Mouse (Mus musculus): ENCODE data around the gene Rab11b. TPM values are rescaled to one million over a fixed set of nuclear protein-coding genes. Genes with fewer than 3 reads are reported as not detected.
A peak's percentile ranks its signal among the peaks of the same experiment; 100 is the strongest.

Gene Rab11b
- polyA plus RNA-seq, 1 experiment from 2014 or later: 117 TPM

DNA sequence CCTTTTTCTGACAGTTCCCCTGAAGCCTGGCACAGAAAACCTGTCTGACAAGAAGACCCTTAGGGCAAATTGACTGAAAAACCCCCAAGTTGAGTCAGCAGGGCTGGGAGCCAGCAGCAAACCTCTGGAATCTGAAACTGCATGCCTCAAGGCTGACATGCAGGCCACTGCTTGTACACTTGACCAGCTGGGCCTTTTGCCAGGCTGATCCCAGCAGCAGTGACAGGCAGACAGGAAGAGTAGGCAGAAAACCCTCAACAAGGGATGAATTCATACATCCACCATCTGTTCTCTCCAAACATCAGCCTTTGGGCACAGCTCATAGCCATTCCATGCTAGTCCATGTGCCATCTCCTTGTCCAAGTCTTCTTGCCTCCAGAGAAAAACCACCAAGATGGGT is 23.1 kb upstream of the Rab11b start:
- Histone ChIP-seq H3K4me3 (replicated peaks) (no peak overlapping the region), H3K27ac (no peak overlapping the region), H3K27me3 (0 out of 2 replicates have a peak, but pooled peaks cover 11% of the 10 kb centered on the region), H3K4me1 (replicated peaks) (peaks cover 43% of the 10 kb centered on the region), H3K9ac (no peak overlapping the region), H3K36me3 (peaks cover 4% of the 10 kb centered on the region), H3K9me3 (replicated peaks) (no peaks in the 10 kb centered on the region), H3K4me2 (no peak overlapping the region)
- ATAC-seq (ENCODE audit: low read depth): no peak
- DNase-seq: no peak

DNA sequence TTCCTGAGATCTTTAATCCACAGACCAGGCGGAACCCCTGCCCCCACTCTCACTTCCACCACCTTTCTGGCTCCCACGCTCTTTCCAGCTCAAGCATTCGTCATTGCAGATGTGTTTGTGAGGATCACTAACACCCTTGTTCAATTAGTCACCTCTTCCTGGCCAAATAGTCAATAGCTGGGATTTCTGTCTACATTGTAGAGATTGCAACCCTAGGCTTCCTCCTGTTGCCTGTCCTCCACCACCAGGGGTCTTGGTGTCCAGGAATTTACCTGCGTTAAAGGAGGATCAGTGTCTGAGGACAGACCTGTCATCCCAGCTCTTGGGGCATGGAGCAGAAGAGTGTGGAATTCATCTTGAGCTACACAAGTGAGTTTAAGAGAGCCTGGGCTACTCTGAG is 21.7 kb upstream of the Rab11b start:
- WGBS (ENCODE audit: insufficient replicate concordance): 37% methylated on average over 4 of the region's 4 CpGs
- H3K27me3 ChIP-seq: 0 out of 2 replicates have a peak, but pooled peaks cover 11% of the 10 kb centered on the region
- no peak overlapping the region for H3K27ac ChIP-seq
- H3K36me3 ChIP-seq: peaks cover 18% of the 10 kb centered on the region
- peak overlapping the region; percentile 66 for H3K4me3 ChIP-seq (replicated peaks)
- H3K9me3 ChIP-seq (replicated peaks): no peaks in the 10 kb centered on the region
- ATAC-seq (ENCODE audit: low read depth): no peak
- H3K9ac ChIP-seq: peak overlapping the region; percentile 71
- peak overlapping the region; percentile 87 for H3K4me2 ChIP-seq
- H3K4me1 ChIP-seq (replicated peaks): peaks cover 46% of the 10 kb centered on the region
- no peak for DNase-seq

DNA sequence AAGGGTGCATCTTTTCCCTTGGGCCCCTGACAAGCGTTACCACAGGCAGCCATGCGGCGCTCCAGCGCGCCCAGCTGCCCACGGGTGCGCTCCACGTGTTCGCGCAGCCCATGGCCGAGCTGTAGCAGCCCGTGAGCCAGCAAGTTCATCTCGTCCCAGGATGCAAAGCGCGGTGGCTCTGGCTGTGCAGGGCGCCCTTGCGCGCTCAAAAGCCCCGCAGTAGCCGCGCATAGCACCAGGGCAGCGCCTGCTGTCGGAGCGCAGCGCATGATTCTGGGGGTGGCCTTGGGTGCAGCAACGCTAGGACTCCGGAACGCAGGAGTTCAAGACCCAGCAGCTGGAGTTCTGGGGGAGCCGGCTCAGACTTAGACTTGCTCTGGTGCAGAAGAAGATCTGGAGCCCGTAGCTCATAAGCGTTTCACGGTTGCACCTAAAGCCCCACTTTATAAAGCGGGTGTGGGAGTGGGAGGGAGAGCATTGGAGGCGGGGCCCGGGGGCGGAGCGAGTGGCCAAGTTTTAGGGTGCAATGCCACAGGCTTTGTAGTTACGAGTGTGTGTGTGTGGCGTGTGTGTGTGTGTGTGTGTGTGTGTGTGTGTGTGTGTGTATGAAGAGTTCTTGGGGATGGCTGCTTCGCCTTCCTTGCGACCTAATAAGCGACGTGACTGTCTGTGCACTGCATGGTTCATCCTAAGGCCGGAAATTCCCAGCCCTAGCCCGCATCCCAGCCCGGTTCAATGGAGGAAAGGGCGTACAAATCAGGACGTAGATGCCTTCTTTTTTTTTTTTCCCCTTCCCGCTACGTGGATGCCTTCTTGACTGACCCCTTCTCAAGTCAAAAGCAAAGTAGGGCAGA is 21.0 kb upstream of the Rab11b start, which contains the start of gene Angptl4:
Gene Angptl4 (minus strand): TSS at position 707 of the 854 bp plus-strand sequence.
- Histone ChIP-seq H3K27me3 (0 out of 2 replicates have a peak, but pooled peaks cover 11% of the 10 kb centered on the region), H3K4me3 (replicated peaks) (peak within 1 kb of the TSS; percentile 66), H3K9me3 (replicated peaks) (no peaks in the 10 kb centered on the region), H3K27ac (peak within 1 kb of the TSS; percentile 77), H3K4me1 (replicated peaks) (peaks cover 46% of the 10 kb centered on the region), H3K36me3 (peaks cover 25% of the 10 kb centered on the region), H3K9ac (peak within 1 kb of the TSS; percentile 71), H3K4me2 (peak within 1 kb of the TSS; percentile 87)
- DNase-seq: peak; percentile 68
- 1% methylated on average over 50 of the region's 50 CpGs for WGBS (ENCODE audit: insufficient replicate concordance)
- peak; percentile 87 for ATAC-seq (ENCODE audit: low read depth)

DNA sequence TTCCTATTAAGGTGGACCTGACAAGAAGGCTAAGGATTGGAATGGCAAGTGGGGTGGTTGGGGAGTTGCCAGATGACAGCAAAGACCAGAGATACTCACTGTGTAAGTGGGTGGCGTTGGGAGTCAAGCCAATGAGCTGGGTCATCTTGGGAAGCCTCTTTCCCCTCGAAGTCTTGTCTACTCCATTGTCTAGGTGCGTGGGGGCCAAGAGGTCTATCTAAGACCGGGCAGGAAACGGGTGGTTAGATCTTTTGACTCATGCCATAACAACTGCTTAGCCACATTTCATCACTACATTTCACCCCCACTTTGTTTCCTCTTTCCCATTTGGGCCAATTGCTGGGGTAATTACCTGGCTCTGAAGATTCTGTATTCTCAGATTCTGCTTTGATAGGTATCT is 20.1 kb upstream of the Rab11b start:
- H3K36me3 ChIP-seq: peaks cover 34% of the 10 kb centered on the region

DNA sequence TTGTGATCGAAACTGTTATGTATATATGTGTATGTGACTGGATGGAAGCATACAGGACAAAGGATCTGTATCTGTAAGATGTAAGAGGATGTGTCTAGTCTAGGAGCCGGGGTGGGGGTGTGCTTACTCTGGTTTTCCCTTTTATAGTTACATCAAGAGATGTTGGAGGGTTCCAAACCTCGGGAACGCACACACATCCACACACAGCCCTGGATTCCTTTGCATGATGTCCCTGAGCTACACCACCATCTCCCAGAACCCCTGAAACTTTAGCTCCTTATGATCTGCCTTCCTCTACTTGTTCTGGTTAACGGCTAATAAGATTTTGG is 19.6 kb upstream of the Rab11b start:
- H3K9me3 ChIP-seq (replicated peaks): no peaks in the 10 kb centered on the region
- H3K36me3 ChIP-seq: peaks cover 39% of the 10 kb centered on the region
- DNase-seq (no peak), ATAC-seq (ENCODE audit: low read depth) (no peak)
- WGBS (ENCODE audit: insufficient replicate concordance): 65% methylated on average over 5 of the region's 5 CpGs
- H3K4me3 ChIP-seq (replicated peaks): peak overlapping the region; percentile 66
- H3K27ac ChIP-seq: peak overlapping the region; percentile 77; the same call in 1 of the 2 replicates
- peak overlapping the region; percentile 71; the same call in 1 of the 2 replicates for H3K9ac ChIP-seq
- peaks cover 49% of the 10 kb centered on the region for H3K4me1 ChIP-seq (replicated peaks)
- peak overlapping the region; percentile 87 for H3K4me2 ChIP-seq
- H3K27me3 ChIP-seq: 0 out of 2 replicates have a peak, but pooled peaks cover 7% of the 10 kb centered on the region

More for the DNA sequence above, 20.1 kb upstream of the Rab11b start:
- H3K27ac ChIP-seq: peak overlapping the region; percentile 77
- peak overlapping the region; percentile 71 for H3K9ac ChIP-seq
- H3K27me3 ChIP-seq: 0 out of 2 replicates have a peak, but pooled peaks cover 11% of the 10 kb centered on the region
- whole genome bisulfite sequencing (ENCODE audit: insufficient replicate concordance): 18% methylated on average over 5 of the region's 5 CpGs
- ATAC-seq (ENCODE audit: low read depth) (no peak), DNase-seq (no peak)
- H3K4me1 ChIP-seq (replicated peaks): peaks cover 46% of the 10 kb centered on the region
- H3K4me3 ChIP-seq (replicated peaks): peak overlapping the region; percentile 66
- H3K9me3 ChIP-seq (replicated peaks): no peaks in the 10 kb centered on the region
- H3K4me2 ChIP-seq: peak overlapping the region; percentile 87

DNA sequence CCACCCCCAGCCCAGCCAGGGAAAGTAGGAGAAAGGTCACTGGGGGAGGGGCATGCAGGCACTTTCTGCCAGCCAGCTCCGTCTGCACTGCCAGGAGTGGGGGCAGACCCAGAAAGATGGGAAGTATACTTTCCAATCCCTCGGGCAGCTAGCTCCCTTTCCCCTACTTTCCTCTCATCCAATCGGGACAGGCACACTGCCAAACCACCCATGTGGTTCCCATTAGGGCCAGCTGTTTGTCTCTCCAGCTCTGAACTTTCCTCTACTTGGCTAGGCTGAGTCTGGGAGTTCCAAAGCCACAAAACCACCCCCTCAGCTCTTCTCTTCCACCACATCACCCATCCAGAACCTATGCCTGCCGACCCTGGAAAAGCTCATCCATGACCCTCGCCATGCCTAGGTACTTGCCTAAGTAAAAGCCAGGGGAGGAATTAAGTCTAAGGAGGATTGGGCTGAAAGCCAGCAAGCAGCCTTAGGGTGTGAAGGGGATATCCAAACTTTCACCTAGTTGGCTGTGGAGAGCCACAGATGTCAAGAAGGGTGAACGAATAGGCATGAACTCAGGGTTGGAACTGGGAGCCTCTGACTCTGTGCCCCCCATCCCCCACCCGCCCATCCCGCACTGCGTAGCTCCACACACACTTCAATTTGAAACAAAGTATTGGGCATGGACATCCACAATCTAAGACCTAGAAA is 19.1 kb upstream of the Rab11b start:
- 38% methylated on average over 9 of the region's 9 CpGs for WGBS (ENCODE audit: insufficient replicate concordance)
- DNase-seq: no peak
- ATAC-seq (ENCODE audit: low read depth): peak; percentile 30; the same call in 1 of the 2 replicates

DNA sequence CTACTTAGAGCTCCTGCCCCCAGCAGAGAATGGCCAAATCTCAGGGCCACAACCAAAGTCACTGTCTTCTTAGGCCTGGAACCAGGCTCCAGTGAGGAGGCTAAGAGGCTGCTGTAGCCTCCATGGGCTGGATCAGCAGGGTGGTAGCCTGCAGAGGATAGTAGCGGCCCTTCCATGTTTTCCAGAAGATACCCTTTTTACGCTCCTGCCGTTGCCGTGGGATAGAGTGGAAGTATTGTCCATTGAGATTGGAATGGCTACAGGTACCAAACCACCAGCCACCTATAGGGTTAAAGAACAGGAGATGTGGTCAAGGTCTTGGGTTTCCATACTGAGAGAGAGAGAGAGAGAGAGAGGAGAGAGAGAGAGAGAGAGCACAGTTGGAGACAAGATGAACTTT is 15.0 kb upstream of the Rab11b start:
- Histone ChIP-seq H3K36me3 (peaks cover 42% of the 10 kb centered on the region), H3K9ac (no peak overlapping the region), H3K4me2 (no peak overlapping the region), H3K9me3 (replicated peaks) (no peaks in the 10 kb centered on the region), H3K4me3 (replicated peaks) (no peak overlapping the region), H3K27me3 (no peaks in the 10 kb centered on the region), H3K27ac (no peak overlapping the region), H3K4me1 (replicated peaks) (peaks cover 30% of the 10 kb centered on the region)
- WGBS (ENCODE audit: insufficient replicate concordance): 89% methylated on average over 4 of the region's 4 CpGs
- ATAC-seq (ENCODE audit: low read depth) (no peak), DNase-seq (no peak)

More for the DNA sequence above, 19.1 kb upstream of the Rab11b start:
- Histone ChIP-seq H3K9me3 (replicated peaks) (no peaks in the 10 kb centered on the region), H3K9ac (peak overlapping the region; percentile 71), H3K27me3 (0 out of 2 replicates have a peak, but pooled peaks cover 3% of the 10 kb centered on the region), H3K36me3 (peaks cover 42% of the 10 kb centered on the region), H3K27ac (peak overlapping the region; percentile 77), H3K4me2 (peak overlapping the region; percentile 87), H3K4me3 (replicated peaks) (peak overlapping the region; percentile 66), H3K4me1 (replicated peaks) (peaks cover 53% of the 10 kb centered on the region)

DNA sequence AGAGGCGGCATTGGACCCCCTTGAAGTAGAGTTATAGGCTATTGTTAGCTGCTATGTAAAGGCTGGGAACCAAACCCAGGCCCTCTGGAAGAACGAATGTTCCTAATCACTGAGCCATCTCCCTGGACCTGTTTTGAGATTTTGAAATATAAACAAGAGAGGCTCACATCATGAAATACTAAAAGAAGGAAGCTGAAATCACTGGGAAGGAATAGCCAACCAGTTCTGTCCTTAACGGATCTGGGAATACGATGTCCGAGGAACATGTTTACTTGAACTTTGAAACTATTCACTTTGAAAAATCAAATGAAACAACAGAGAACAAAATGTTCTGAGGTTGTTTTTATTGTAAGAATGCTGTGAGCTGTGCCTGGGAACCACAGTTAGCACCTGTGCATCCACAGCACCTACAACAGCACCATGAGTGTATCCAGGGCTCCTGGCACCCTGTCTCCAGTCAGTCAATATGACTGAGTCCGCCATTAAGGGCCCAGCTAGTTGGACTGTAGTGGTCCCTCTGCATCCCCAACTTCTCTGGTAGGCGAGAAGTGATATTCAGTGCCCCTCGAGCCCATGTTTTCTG is 14.3 kb upstream of the Rab11b start:
- DNase-seq (no peak), ATAC-seq (ENCODE audit: low read depth) (no peak)
- 82% methylated on average over 8 of the region's 8 CpGs for WGBS (ENCODE audit: insufficient replicate concordance)
- H3K4me1 ChIP-seq (replicated peaks): peaks cover 24% of the 10 kb centered on the region
- H3K4me2 ChIP-seq: no peak overlapping the region
- no peaks in the 10 kb centered on the region for H3K9me3 ChIP-seq (replicated peaks)
- no peak overlapping the region for H3K9ac ChIP-seq
- no peak overlapping the region for H3K27ac ChIP-seq
- H3K4me3 ChIP-seq (replicated peaks): no peak overlapping the region
- H3K36me3 ChIP-seq: peaks cover 42% of the 10 kb centered on the region
- H3K27me3 ChIP-seq: no peaks in the 10 kb centered on the region; the same call in 1 of the 2 replicates

DNA sequence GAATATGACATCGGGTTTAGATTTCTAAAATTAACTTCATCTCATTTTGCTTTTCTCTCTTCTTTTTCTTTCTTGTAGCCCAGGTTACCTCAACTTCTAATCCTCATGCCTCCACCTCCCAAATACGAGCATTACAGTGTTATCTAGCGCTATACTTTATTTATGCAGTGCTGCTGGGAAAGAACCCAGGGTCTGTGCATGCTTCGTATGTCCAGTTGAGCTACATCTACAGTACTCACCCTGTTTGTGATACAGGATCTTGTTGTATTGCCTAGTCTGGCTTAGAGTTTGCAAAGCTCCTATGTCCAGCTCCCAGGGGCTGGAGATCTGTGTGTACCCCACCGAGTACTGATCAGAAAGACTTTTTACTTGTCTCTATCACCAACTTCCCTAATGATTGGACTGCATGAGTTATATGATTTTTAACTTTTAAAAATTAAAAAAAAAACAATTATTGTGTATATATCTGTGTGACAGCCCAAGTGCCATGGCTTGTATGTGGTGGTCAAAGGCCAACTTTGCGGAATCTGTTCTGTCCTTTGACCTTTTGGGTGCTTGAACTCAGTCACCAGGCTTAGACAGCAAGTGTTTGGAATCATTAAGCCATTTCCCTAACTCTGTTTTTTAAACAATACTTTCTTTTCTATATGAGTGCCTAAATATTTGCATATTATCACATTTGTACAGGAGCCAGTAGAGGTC is 13.7 kb upstream of the Rab11b start:
- Histone ChIP-seq H3K9ac (no peak overlapping the region), H3K4me3 (replicated peaks) (no peak overlapping the region), H3K27me3 (no peaks in the 10 kb centered on the region; the same call in 1 of the 2 replicates), H3K36me3 (peaks cover 42% of the 10 kb centered on the region), H3K4me1 (replicated peaks) (peaks cover 17% of the 10 kb centered on the region), H3K27ac (no peak overlapping the region), H3K4me2 (no peak overlapping the region), H3K9me3 (replicated peaks) (no peaks in the 10 kb centered on the region)
- no peak for ATAC-seq (ENCODE audit: low read depth)
- 78% methylated on average over 6 of the region's 6 CpGs for WGBS (ENCODE audit: insufficient replicate concordance)
- no peak for DNase-seq

DNA sequence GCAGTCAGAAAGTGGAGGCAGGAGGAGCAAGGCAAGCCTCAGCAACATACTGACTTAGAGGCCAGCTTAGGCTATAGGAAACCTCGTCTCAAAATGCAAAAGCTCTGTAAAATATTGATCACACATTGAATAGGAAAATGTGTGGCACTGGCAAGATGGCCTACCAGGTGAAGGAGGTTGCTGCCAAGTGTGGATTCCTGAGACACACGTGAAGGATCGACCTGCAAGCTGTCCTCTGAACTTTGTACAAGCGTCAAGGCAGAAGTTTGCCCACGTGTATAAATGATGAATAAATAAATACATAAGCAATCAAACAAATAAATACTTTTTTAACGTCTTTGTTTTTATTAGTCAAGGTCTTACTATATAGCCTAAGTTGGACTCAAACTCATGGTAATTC is 13.1 kb upstream of the Rab11b start:
- Histone ChIP-seq H3K27me3 (no peaks in the 10 kb centered on the region; the same call in 1 of the 2 replicates), H3K4me3 (replicated peaks) (no peak overlapping the region), H3K27ac (no peak overlapping the region), H3K9me3 (replicated peaks) (no peaks in the 10 kb centered on the region), H3K9ac (no peak overlapping the region), H3K36me3 (peaks cover 38% of the 10 kb centered on the region), H3K4me1 (replicated peaks) (peaks cover 11% of the 10 kb centered on the region), H3K4me2 (no peak overlapping the region)
- 68% methylated on average over 6 of the region's 6 CpGs for WGBS (ENCODE audit: insufficient replicate concordance)
- ATAC-seq (ENCODE audit: low read depth) (no peak), DNase-seq (no peak)

All from liver, embryonic 13.5 days (tissue).